Mouse (Mus musculus) megakaryocyte, embryonic 14.5 days (primary cell): ENCODE measurements around the gene Pitpnb.

Experiments used
- FLI1 ChIP-seq: IDR thresholded peaks from 2 replicates; pipeline ENCODE4 v1.6.1; 2012; ENCODE audit warnings: low read length, inconsistent platforms, mixed read lengths
- GATA1 ChIP-seq: IDR thresholded peaks from 3 replicates; pipeline ENCODE4 v1.6.1; 2012; ENCODE audit warnings: mixed read lengths, low read length, inconsistent platforms, borderline replicate concordance

DNA sequence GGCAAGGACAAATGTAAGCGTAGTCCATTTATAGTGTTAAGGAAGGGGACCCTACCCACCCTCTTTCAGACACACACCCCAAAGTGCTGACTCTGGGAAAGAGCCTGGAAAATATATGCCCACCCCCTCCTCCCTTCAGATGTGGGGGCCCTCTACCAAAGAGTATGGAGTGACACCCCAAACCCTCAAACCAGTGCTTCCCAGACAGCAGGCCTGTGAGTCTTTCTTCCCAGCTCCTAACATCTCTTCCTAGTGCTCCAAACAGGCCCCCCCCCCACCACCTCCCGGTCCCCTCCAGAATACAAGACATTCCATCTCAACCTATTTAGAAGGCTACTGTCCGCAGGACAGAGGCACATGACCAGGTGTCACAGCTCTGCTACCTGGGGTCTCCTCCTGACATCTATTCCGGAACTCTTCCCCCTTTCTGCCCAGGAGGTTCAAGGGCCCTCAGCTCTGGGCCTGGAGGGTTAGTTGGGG is 84.2 kb downstream of the Pitpnb start:
- TF ChIP-seq GATA1 = no peak
- no peak for TF ChIP-seq FLI1
